Mouse (Mus musculus): ENCODE measurements around the gene Timp2. TPM values are rescaled to one million over a fixed set of nuclear protein-coding genes. Genes with fewer than 3 reads are reported as not detected.

The Timp2 gene
- polyA plus RNA-seq, 1 experiment from 2014 or later = 6.1 TPM

- Histone ChIP-seq H3K4me1 (ENCODE audit: control insufficient read depth, low read depth, low read length) (no peaks in the 10 kb centered on the region), H3K36me3 (ENCODE audit: control insufficient read depth, insufficient read depth) (peaks cover 33% of the 10 kb centered on the region), H3K4me3 (ENCODE audit: low read depth, low read length) (no peak overlapping the region), H3K4me2 (ENCODE audit: low read depth, low read length) (no peak overlapping the region), H3K9me3 (replicated peaks; ENCODE audit: control insufficient read depth, low read length) (no peaks in the 10 kb centered on the region), H3K27ac (ENCODE audit: low read length) (0 out of 2 replicates have a peak overlapping the region, but pooled peaks have one; percentile 24), H3K27me3 (ENCODE audit: control insufficient read depth, insufficient read depth, low read depth, low read length) (no peaks in the 10 kb centered on the region), H3K9ac (ENCODE audit: low read depth, low read length) (no peak overlapping the region)
- no peak for ATAC-seq (ENCODE audit: low read depth)
- WGBS (ENCODE audit: insufficient replicate concordance) = 67% methylated on average over 8 of the region's 8 CpGs
Observed at GRCm38 (mm10) chr11:118260081-118260480, 95.5 kb downstream of the Timp2 start.

- Histone ChIP-seq H3K9ac (ENCODE audit: low read depth, low read length) (no peak overlapping the region), H3K4me1 (ENCODE audit: control insufficient read depth, low read depth, low read length) (no peaks in the 10 kb centered on the region), H3K27ac (ENCODE audit: low read length) (0 out of 2 replicates have a peak overlapping the region, but pooled peaks have one; percentile 24), H3K4me2 (ENCODE audit: low read depth, low read length) (no peak overlapping the region), H3K4me3 (ENCODE audit: low read depth, low read length) (no peak overlapping the region), H3K27me3 (ENCODE audit: control insufficient read depth, insufficient read depth, low read depth, low read length) (no peaks in the 10 kb centered on the region), H3K36me3 (ENCODE audit: control insufficient read depth, insufficient read depth) (peaks cover 29% of the 10 kb centered on the region), H3K9me3 (replicated peaks; ENCODE audit: control insufficient read depth, low read length) (no peaks in the 10 kb centered on the region)
- 87% methylated on average over 8 of the region's 8 CpGs for WGBS (ENCODE audit: insufficient replicate concordance)
- ATAC-seq (ENCODE audit: low read depth) = no peak
Observed at GRCm38 (mm10) chr11:118259580-118259979, 96.0 kb downstream of the Timp2 start.

DNA sequence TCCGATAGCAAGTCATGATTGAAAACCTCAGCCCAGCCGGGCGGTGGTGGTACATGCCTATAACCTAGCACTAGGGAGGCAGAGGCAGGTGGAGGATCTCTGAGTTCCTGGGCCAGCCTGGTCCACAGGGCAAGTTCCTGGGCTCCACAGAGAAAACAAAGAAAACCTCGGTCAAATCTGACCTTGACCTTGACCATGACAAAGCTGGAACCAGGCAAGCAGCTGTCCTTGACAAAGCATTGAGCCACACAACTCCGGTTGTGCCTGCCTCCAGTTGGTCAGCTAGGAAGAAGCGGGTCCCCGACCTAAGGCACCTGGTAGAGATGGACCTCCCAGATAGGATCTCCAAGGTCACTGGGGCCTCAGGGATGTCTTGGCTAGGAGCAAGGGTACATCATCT, 99.2 kb downstream of the Timp2 start:
- H3K27me3 ChIP-seq (ENCODE audit: control insufficient read depth, insufficient read depth, low read depth, low read length) = no peaks in the 10 kb centered on the region
- peaks cover 17% of the 10 kb centered on the region for H3K36me3 ChIP-seq (ENCODE audit: control insufficient read depth, insufficient read depth)
- H3K9me3 ChIP-seq (replicated peaks; ENCODE audit: control insufficient read depth, low read length) = no peaks in the 10 kb centered on the region
- H3K4me2 ChIP-seq (ENCODE audit: low read depth, low read length) = no peak overlapping the region
- no peaks in the 10 kb centered on the region for H3K4me1 ChIP-seq (ENCODE audit: control insufficient read depth, low read depth, low read length)
- no peak overlapping the region for H3K4me3 ChIP-seq (ENCODE audit: low read depth, low read length)
- 70% methylated on average over 7 of the region's 7 CpGs for whole genome bisulfite sequencing (ENCODE audit: insufficient replicate concordance)
- ATAC-seq (ENCODE audit: low read depth) = no peak
- H3K9ac ChIP-seq (ENCODE audit: low read depth, low read length) = no peak overlapping the region
- no peak overlapping the region for H3K27ac ChIP-seq (ENCODE audit: low read length)

GRCm38 (mm10) chr11:118254159-118254951, 101.2 kb downstream of the Timp2 start:
- Histone ChIP-seq H3K4me2 (ENCODE audit: low read depth, low read length) (no peak overlapping the region), H3K27ac (ENCODE audit: low read length) (no peak overlapping the region), H3K9ac (ENCODE audit: low read depth, low read length) (no peak overlapping the region), H3K27me3 (ENCODE audit: control insufficient read depth, insufficient read depth, low read depth, low read length) (no peaks in the 10 kb centered on the region), H3K4me3 (ENCODE audit: low read depth, low read length) (no peak overlapping the region), H3K36me3 (ENCODE audit: control insufficient read depth, insufficient read depth) (peaks cover 3% of the 10 kb centered on the region; the same call in 1 of the 2 replicates), H3K9me3 (replicated peaks; ENCODE audit: control insufficient read depth, low read length) (no peaks in the 10 kb centered on the region), H3K4me1 (ENCODE audit: control insufficient read depth, low read depth, low read length) (peaks cover 3% of the 10 kb centered on the region)
- WGBS (ENCODE audit: insufficient replicate concordance) = 46% methylated on average over 15 of the region's 15 CpGs
- ATAC-seq (ENCODE audit: low read depth) = no peak

DNA sequence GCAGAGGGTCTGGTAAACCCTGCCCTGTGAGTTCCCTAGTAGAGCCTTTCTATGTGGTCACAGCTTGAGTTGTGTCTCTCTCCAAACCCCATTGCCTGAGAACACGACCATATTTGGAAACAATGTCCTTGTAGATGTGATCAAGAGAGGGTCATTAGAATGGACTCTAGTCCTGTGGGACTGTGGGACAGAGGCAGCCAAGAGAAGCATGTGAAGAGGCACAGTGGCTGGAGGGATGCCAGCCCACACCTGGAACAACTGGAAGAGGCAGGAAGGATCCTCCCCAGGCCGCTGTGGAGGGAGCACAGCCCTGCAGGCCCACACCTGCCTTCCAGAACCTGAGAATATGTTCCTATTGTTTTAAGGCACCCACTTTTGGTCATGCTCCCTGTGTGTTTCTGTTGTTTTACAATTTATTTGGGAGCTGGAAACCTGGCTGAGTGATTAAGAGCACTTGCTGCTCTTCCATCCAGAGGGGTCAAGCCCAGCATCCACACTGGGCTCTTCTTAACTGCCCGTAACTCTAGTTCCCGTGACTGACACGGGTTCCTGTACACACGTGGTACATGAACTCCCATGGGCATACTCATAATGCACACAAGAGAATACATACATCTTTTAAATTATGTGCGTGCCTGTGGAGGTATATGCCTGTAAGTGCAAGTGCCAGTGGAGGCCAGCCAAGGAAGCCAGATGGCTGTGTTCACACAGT, 101.9 kb downstream of the Timp2 start:
- peaks cover 9% of the 10 kb centered on the region for H3K4me1 ChIP-seq (ENCODE audit: control insufficient read depth, low read depth, low read length)
- H3K9me3 ChIP-seq (replicated peaks; ENCODE audit: control insufficient read depth, low read length) = no peaks in the 10 kb centered on the region
- H3K4me2 ChIP-seq (ENCODE audit: low read depth, low read length) = no peak overlapping the region
- no peak overlapping the region for H3K27ac ChIP-seq (ENCODE audit: low read length)
- H3K27me3 ChIP-seq (ENCODE audit: control insufficient read depth, insufficient read depth, low read depth, low read length) = no peaks in the 10 kb centered on the region
- no peak overlapping the region for H3K4me3 ChIP-seq (ENCODE audit: low read depth, low read length)
- no peak for ATAC-seq (ENCODE audit: low read depth)
- H3K9ac ChIP-seq (ENCODE audit: low read depth, low read length) = no peak overlapping the region
- H3K36me3 ChIP-seq (ENCODE audit: control insufficient read depth, insufficient read depth) = peaks cover 3% of the 10 kb centered on the region; the same call in 1 of the 2 replicates
- WGBS (ENCODE audit: insufficient replicate concordance) = 64% methylated on average over 7 of the region's 7 CpGs

Other genes with a start within 250 kb of the Timp2 start
- 0.20 and 0.40 TPM in 2 replicates for gene Dnah17, start 225.1 kb downstream of the Timp2 start, polyA plus RNA-seq (2015; fragmentation: Nextera tagmentation; extraction: Ambion mirVana)
- gene Cyth1, start 107.1 kb downstream of the Timp2 start, polyA plus RNA-seq (2015; fragmentation: Nextera tagmentation; extraction: Ambion mirVana) = 3.9 and 4.1 TPM in 2 replicates
- gene Usp36, start 65.5 kb downstream of the Timp2 start, polyA plus RNA-seq (2015; fragmentation: Nextera tagmentation; extraction: Ambion mirVana) = 4.9 and 5.7 TPM in 2 replicates
- gene Cep295nl, start 13.2 kb downstream of the Timp2 start, polyA plus RNA-seq (2015; fragmentation: Nextera tagmentation; extraction: Ambion mirVana) = not detected in 2 replicates
- gene Lgals3bp, start 46.4 kb upstream of the Timp2 start, polyA plus RNA-seq (2015; fragmentation: Nextera tagmentation; extraction: Ambion mirVana) = 33.9 and 43.7 TPM in 2 replicates
- gene Cant1, start 63.3 kb upstream of the Timp2 start, polyA plus RNA-seq (2015; fragmentation: Nextera tagmentation; extraction: Ambion mirVana) = 6.8 and 8.2 TPM in 2 replicates
- 2.0 and 2.5 TPM in 2 replicates for gene C1qtnf1, start 72.5 kb upstream of the Timp2 start, polyA plus RNA-seq (2015; fragmentation: Nextera tagmentation; extraction: Ambion mirVana)
- gene Engase, start 121.1 kb upstream of the Timp2 start, polyA plus RNA-seq (2015; fragmentation: Nextera tagmentation; extraction: Ambion mirVana) = 5.7 and 7.6 TPM in 2 replicates